Mouse (Mus musculus): ENCODE results near the gene Atf4. TPM values are rescaled to one million over a fixed set of nuclear protein-coding genes. Genes with fewer than 3 reads are reported as not detected.

Atf4 gene
- total and polyA plus RNA-seq, 2 experiments from 2014 or later: 109 to 163 TPM

GRCm38 (mm10) chr15:80232331-80232730 is 22.7 kb upstream of the Atf4 start:
- ATAC-seq: no peak
- H3K36me3 ChIP-seq (ENCODE audit: insufficient read depth): peaks cover 17% of the 10 kb centered on the region
- H3K9me3 ChIP-seq (ENCODE audit: low read length): no peaks in the 10 kb centered on the region
- TF ChIP-seq CTCF (IDR thresholded peaks at IDR 0.05; ENCODE audit: low read depth): no peak
- no peaks in the 10 kb centered on the region for H3K27me3 ChIP-seq (ENCODE audit: insufficient read depth, low read length)
- WGBS: 53% methylated on average over 2 of the region's 2 CpGs
- H3K4me1 ChIP-seq (ENCODE audit: insufficient read depth): 0 out of 2 replicates have a peak, but pooled peaks cover 6% of the 10 kb centered on the region
- H3K4me3 ChIP-seq (ENCODE audit: low read depth, low read length): no peak overlapping the region
- H3K9ac ChIP-seq: no peak overlapping the region
- no peak overlapping the region for H3K27ac ChIP-seq (ENCODE audit: low read depth, low read length)
- H3K4me2 ChIP-seq (ENCODE audit: low read depth): no peak overlapping the region
- no peak for DNase-seq

- no peak for ATAC-seq
- Histone ChIP-seq H3K27me3 (ENCODE audit: insufficient read depth, low read length) (no peaks in the 10 kb centered on the region), H3K27ac (ENCODE audit: low read depth, low read length) (peak overlapping the region; percentile 88), H3K4me2 (ENCODE audit: low read depth) (peak overlapping the region; percentile 82; the same call in 1 of the 2 replicates), H3K9ac (no peak overlapping the region), H3K9me3 (ENCODE audit: low read length) (no peaks in the 10 kb centered on the region), H3K4me3 (ENCODE audit: low read depth, low read length) (peak overlapping the region; percentile 82; the same call in 1 of the 2 replicates), H3K4me1 (ENCODE audit: insufficient read depth) (0 out of 2 replicates have a peak, but pooled peaks cover 6% of the 10 kb centered on the region), H3K36me3 (ENCODE audit: insufficient read depth) (peaks cover 23% of the 10 kb centered on the region)
- no peak for TF ChIP-seq CTCF (IDR thresholded peaks at IDR 0.05; ENCODE audit: low read depth)
- DNase-seq: no peak
- 62% methylated on average over 4 of the region's 4 CpGs for WGBS
Measured at GRCm38 (mm10) chr15:80233053-80233452, 21.9 kb upstream of the Atf4 start.

- Histone ChIP-seq H3K4me2 (ENCODE audit: low read depth) (peak within 1 kb of the TSS; percentile 82), H3K4me1 (ENCODE audit: insufficient read depth) (0 out of 2 replicates have a peak, but pooled peaks cover 6% of the 10 kb centered on the region), H3K27me3 (ENCODE audit: insufficient read depth, low read length) (no peaks in the 10 kb centered on the region), H3K9me3 (ENCODE audit: low read length) (no peaks in the 10 kb centered on the region), H3K36me3 (ENCODE audit: insufficient read depth) (peaks cover 26% of the 10 kb centered on the region), H3K9ac (peak within 1 kb of the TSS; percentile 86), H3K4me3 (ENCODE audit: low read depth, low read length) (peak within 1 kb of the TSS; percentile 82), H3K27ac (ENCODE audit: low read depth, low read length) (peak within 1 kb of the TSS; percentile 88)
- ATAC-seq (peak; percentile 97), DNase-seq (peak; percentile 95)
- peak; percentile 18 for TF ChIP-seq CTCF (IDR thresholded peaks at IDR 0.05; ENCODE audit: low read depth)
- under 1% methylated on average over 65 of the region's 67 CpGs for WGBS
Measured at GRCm38 (mm10) chr15:80233733-80234509, 21.1 kb upstream of the Atf4 start, which contains the start of gene Mief1. TSS of gene Mief1 (plus strand) at chr15:80234018.

GRCm38 (mm10) chr15:80235535-80235934 is 19.4 kb upstream of the Atf4 start, which contains the start of gene AC140267.1:
TSS of gene AC140267.1 (plus strand) at chr15:80235835.
- H3K4me2 ChIP-seq (ENCODE audit: low read depth): peak within 1 kb of the TSS; percentile 82
- H3K4me1 ChIP-seq (ENCODE audit: insufficient read depth): 0 out of 2 replicates have a peak, but pooled peaks cover 6% of the 10 kb centered on the region
- no peak within 1 kb of the TSS for H3K27ac ChIP-seq (ENCODE audit: low read depth, low read length)
- 96% methylated on average over 9 of the region's 9 CpGs for WGBS
- DNase-seq (no peak), ATAC-seq (no peak)
- peak within 1 kb of the TSS; percentile 86 for H3K9ac ChIP-seq
- H3K9me3 ChIP-seq (ENCODE audit: low read length): no peaks in the 10 kb centered on the region
- peak within 1 kb of the TSS; percentile 82 for H3K4me3 ChIP-seq (ENCODE audit: low read depth, low read length)
- H3K27me3 ChIP-seq (ENCODE audit: insufficient read depth, low read length): no peaks in the 10 kb centered on the region
- TF ChIP-seq CTCF (IDR thresholded peaks at IDR 0.05; ENCODE audit: low read depth): no peak
- H3K36me3 ChIP-seq (ENCODE audit: insufficient read depth): peaks cover 32% of the 10 kb centered on the region

GRCm38 (mm10) chr15:80248135-80248534 is 6.8 kb upstream of the Atf4 start:
- no peak for TF ChIP-seq CTCF (IDR thresholded peaks at IDR 0.05; ENCODE audit: low read depth)
- no peak for ATAC-seq
- Histone ChIP-seq H3K9me3 (ENCODE audit: low read length) (no peaks in the 10 kb centered on the region), H3K4me2 (ENCODE audit: low read depth) (no peak overlapping the region), H3K4me3 (ENCODE audit: low read depth, low read length) (no peak overlapping the region), H3K9ac (no peak overlapping the region), H3K27me3 (ENCODE audit: insufficient read depth, low read length) (no peaks in the 10 kb centered on the region), H3K27ac (ENCODE audit: low read depth, low read length) (no peak overlapping the region), H3K36me3 (ENCODE audit: insufficient read depth) (peaks cover 83% of the 10 kb centered on the region), H3K4me1 (ENCODE audit: insufficient read depth) (no peaks in the 10 kb centered on the region)
- 95% methylated on average over 12 of the region's 12 CpGs for WGBS
- DNase-seq: no peak

GRCm38 (mm10) chr15:80248596-80248995 is 6.4 kb upstream of the Atf4 start:
- WGBS: 100% methylated on average over 1 of the region's 1 CpGs
- Histone ChIP-seq H3K36me3 (ENCODE audit: insufficient read depth) (peaks cover 79% of the 10 kb centered on the region), H3K9me3 (ENCODE audit: low read length) (no peaks in the 10 kb centered on the region), H3K4me2 (ENCODE audit: low read depth) (no peak overlapping the region), H3K27me3 (ENCODE audit: insufficient read depth, low read length) (no peaks in the 10 kb centered on the region), H3K4me1 (ENCODE audit: insufficient read depth) (no peaks in the 10 kb centered on the region), H3K9ac (no peak overlapping the region), H3K27ac (ENCODE audit: low read depth, low read length) (no peak overlapping the region), H3K4me3 (ENCODE audit: low read depth, low read length) (no peak overlapping the region)
- TF ChIP-seq CTCF (IDR thresholded peaks at IDR 0.05; ENCODE audit: low read depth): no peak
- DNase-seq (no peak), ATAC-seq (no peak)

GRCm38 (mm10) chr15:80249672-80250071 is 5.3 kb upstream of the Atf4 start:
- DNase-seq (no peak), ATAC-seq (no peak)
- Histone ChIP-seq H3K36me3 (ENCODE audit: insufficient read depth) (peaks cover 71% of the 10 kb centered on the region), H3K4me2 (ENCODE audit: low read depth) (no peak overlapping the region), H3K4me1 (ENCODE audit: insufficient read depth) (peaks cover 7% of the 10 kb centered on the region), H3K27me3 (ENCODE audit: insufficient read depth, low read length) (no peaks in the 10 kb centered on the region), H3K9me3 (ENCODE audit: low read length) (no peaks in the 10 kb centered on the region), H3K9ac (no peak overlapping the region), H3K27ac (ENCODE audit: low read depth, low read length) (no peak overlapping the region), H3K4me3 (ENCODE audit: low read depth, low read length) (no peak overlapping the region)
- TF ChIP-seq CTCF (IDR thresholded peaks at IDR 0.05; ENCODE audit: low read depth): no peak
- WGBS: 95% methylated on average over 10 of the region's 10 CpGs

All from forebrain, postnatal 0 days (tissue).